Mouse (Mus musculus) small intestine, adult 2 months (tissue): ENCODE data around the gene Degs1.

Source experiments
- CTCF ChIP-seq: fragments of 200-500 bp; IDR thresholded peaks from 2 replicates; pipeline ENCODE4 v1.5.1; 2012; ENCODE audit warnings: low read depth, mild to moderate bottlenecking, control low read depth, inconsistent platforms, low read length, moderate library complexity, mixed read lengths; ENCODE audit not compliant: insufficient replicate concordance, insufficient read length; ENCODE audit errors: extremely low read depth
- POLR2A ChIP-seq: fragments of 200-500 bp; IDR thresholded peaks from 2 replicates; pipeline ENCODE4 v1.6.1; 2012; ENCODE audit warnings: low read depth, mild to moderate bottlenecking, control low read depth, inconsistent platforms, low read length, moderate library complexity

GRCm38 (mm10) chr1:182310316-182310715, 27.7 kb upstream of the Degs1 start:
- no peak for TF ChIP-seq CTCF
- TF ChIP-seq POLR2A, result no peak
